Mouse (Mus musculus) embryonic fibroblast, embryonic 13.5 days (primary cell): ENCODE data around the gene Wasl.

Experiments used
- CTCF ChIP-seq: IDR thresholded peaks from 2 replicates; pipeline ENCODE4 v1.5.1; 2011; ENCODE audit warnings: mild to moderate bottlenecking, control low read depth, low read length, moderate library complexity, borderline replicate concordance; ENCODE audit not compliant: insufficient read depth
- POLR2A ChIP-seq: IDR thresholded peaks from 2 replicates; pipeline ENCODE4 v1.6.1; 2011; ENCODE audit warnings: low read depth, mild to moderate bottlenecking, control low read depth, low read length, moderate library complexity

GRCm38 (mm10) chr6:24663196-24664132, 1.3 kb downstream of the Wasl start:
- TF ChIP-seq CTCF (no peak), POLR2A (no peak)
